ENCODE assay signal across 8 mouse cellular contexts in the genomic region with DNA sequence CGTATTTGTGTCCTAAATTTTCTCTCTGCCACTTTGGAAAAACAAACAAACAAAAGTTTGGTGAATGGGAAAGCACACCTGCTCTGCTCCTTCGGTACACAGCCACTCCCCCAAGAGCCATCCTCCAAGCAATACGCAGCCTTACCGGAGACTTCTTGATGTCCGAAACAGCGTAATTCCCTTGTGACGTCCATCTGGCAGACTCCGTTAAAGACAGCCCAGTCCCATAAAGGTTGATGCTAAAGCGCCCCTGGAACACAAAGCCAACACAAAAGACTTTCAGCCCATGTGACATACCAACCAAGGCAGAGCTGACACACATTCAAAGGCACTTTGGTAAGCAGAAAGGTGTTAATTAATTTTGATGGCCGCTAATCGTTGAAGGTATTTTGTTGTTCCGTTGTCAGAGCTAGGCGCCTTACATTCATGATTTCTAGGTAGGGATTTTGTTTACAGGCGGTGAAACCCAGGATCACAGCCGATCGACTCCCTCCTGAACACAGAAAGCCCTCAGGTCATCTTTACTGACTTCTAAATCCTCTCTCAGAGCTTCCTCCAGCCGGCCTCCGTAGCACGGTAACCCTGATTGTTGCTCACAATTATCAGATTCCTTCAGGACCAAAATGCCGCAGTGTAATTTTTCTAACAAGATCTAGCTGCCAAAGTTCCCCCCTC. TPM values are rescaled to one million over a fixed set of nuclear protein-coding genes. Genes with fewer than 3 reads are reported as not detected.
DNase-seq lines count a peak whose midpoint lies in the region; ATAC-seq and TF ChIP-seq lines count a peak whose summit lies in the region.

No protein-coding gene starts in this region.

- ATAC-seq in heart, embryonic 11.5 days (replicated peaks; ENCODE audit: insufficient number of reproducible peaks, low FRiP score, low TSS enrichment) = no peak
- peak; percentile 42 for ATAC-seq in forebrain, postnatal 0 days
- ATAC-seq in midbrain, embryonic 11.5 days (ENCODE audit: low FRiP score) = peak; percentile 56; the same call in 1 of the 2 replicates
- no peak for ATAC-seq in monocyte, adult 5-6 weeks (replicated peaks; ENCODE audit: insufficient number of reproducible peaks, low FRiP score, low TSS enrichment, poor library complexity, severe bottlenecking)

- no peak for TF ChIP-seq EP300 in heart, adult 2 months (IDR thresholded peaks at IDR 0.05; ENCODE audit: insufficient read depth, low read depth, low read length)

- peak overlapping the region; percentile 30 for H3K4me3 ChIP-seq in heart, embryonic 11.5 days (ENCODE audit: low read depth, low read length)
- no peak overlapping the region for H3K4me3 ChIP-seq in heart, adult 2 months
- H3K4me3 ChIP-seq in ES-E14 (ENCODE audit: insufficient read depth in 1 of 2, low read depth in 1 of 2, low read length in 2 of 2, poor library complexity in 1 of 2, severe bottlenecking in 1 of 2) = no peak overlapping the region
- peak overlapping the region; percentile 36 for H3K4me3 ChIP-seq in forebrain, postnatal 0 days (ENCODE audit: low read depth, low read length)
- peak overlapping the region; percentile 13 for H3K4me3 ChIP-seq in midbrain, embryonic 11.5 days (ENCODE audit: low read depth, low read length)
- H3K4me3 ChIP-seq in thymus, adult 2 months (ENCODE audit: control insufficient read depth, insufficient read depth, low read length) = no peak overlapping the region

- H3K9ac ChIP-seq in heart, embryonic 11.5 days (ENCODE audit: low read depth, low read length) = peak overlapping the region; percentile 56; the same call in 1 of the 2 replicates
- no peak overlapping the region for H3K9ac ChIP-seq in heart, adult 2 months (ENCODE audit: low read depth, low read length)
- 0 out of 2 replicates have a peak overlapping the region, but pooled peaks have one; percentile 42 for H3K9ac ChIP-seq in ES-E14 (ENCODE audit: insufficient read depth, low read depth, low read length, poor library complexity, severe bottlenecking)
- H3K9ac ChIP-seq in forebrain, postnatal 0 days = peak overlapping the region; percentile 31; the same call in 1 of the 2 replicates
- H3K9ac ChIP-seq in midbrain, embryonic 11.5 days (ENCODE audit: low read length) = peak overlapping the region; percentile 26; the same call in 1 of the 2 replicates

- TF ChIP-seq POLR2A in heart, adult 2 months (IDR thresholded peaks at IDR 0.05; ENCODE audit: insufficient read depth, low read depth, low read length) = no peak
- no peak for TF ChIP-seq POLR2A in thymus, adult 2 months (IDR thresholded peaks at IDR 0.05; ENCODE audit: control insufficient read depth, extremely low read depth, insufficient read depth, low read length, poor library complexity)

- H3K36me3 ChIP-seq in heart, embryonic 11.5 days (ENCODE audit: control insufficient read depth, insufficient read depth, low read length) = no peaks in the 10 kb centered on the region; the same call in 1 of the 2 replicates
- no peaks in the 10 kb centered on the region; the same call in 1 of the 2 replicates for H3K36me3 ChIP-seq in heart, adult 2 months (ENCODE audit: control insufficient read depth, insufficient read depth, low read length)
- H3K36me3 ChIP-seq in ES-E14 (ENCODE audit: control insufficient read depth, insufficient read depth, low read length, poor library complexity, severe bottlenecking) = no peaks in the 10 kb centered on the region
- no peaks in the 10 kb centered on the region for H3K36me3 ChIP-seq in forebrain, postnatal 0 days (ENCODE audit: insufficient read depth)
- no peaks in the 10 kb centered on the region for H3K36me3 ChIP-seq in midbrain, embryonic 11.5 days (ENCODE audit: control insufficient read depth, insufficient read depth, low read length)
- H3K36me3 ChIP-seq in thymus, adult 2 months (ENCODE audit: control insufficient read depth, insufficient read depth, low read length) = no peaks in the 10 kb centered on the region

- TF ChIP-seq CTCF in heart, adult 2 months (IDR thresholded peaks at IDR 0.05) = no peak
- no peak for TF ChIP-seq CTCF in forebrain, postnatal 0 days (IDR thresholded peaks at IDR 0.05; ENCODE audit: low read depth)
- no peak for TF ChIP-seq CTCF in thymus, adult 2 months (IDR thresholded peaks at IDR 0.05; ENCODE audit: borderline replicate concordance, control insufficient read depth, extremely low read depth, insufficient read depth, low read length, poor library complexity)

- in situ Hi-C loops in ES-E14 (cut with MboI; ENCODE audit: low sequenced_read_pairs in 2 of 2, unreplicated experiment in 2 of 2) = loop anchor here in 1 of 2 experiments (25.0 kb wide), 2 partner anchors 350 to 725 kb away; no protein-coding TSS in a partner anchor

- intact Hi-C loops in heart, adult 2 months (cut with DNase I) = loop anchor here (1.0 to 10.0 kb wide), 9 partner anchors 60 to 1198 kb away; partner anchors contain the start of gene Gm15737

- 12% methylated on average over 20 of the region's 20 CpGs for WGBS in heart, embryonic 11.5 days (ENCODE audit: insufficient replicate concordance)
- 45% methylated on average over 20 of the region's 20 CpGs for WGBS in heart, adult 2 months
- WGBS in forebrain, postnatal 0 days = 3% methylated on average over 20 of the region's 20 CpGs
- 3% methylated on average over 20 of the region's 20 CpGs for WGBS in midbrain, embryonic 11.5 days
- WGBS in thymus, adult 2 months = 14% methylated on average over 20 of the region's 20 CpGs

- H3K4me2 ChIP-seq in heart, embryonic 11.5 days = peak overlapping the region; percentile 62
- H3K4me2 ChIP-seq in forebrain, postnatal 0 days (ENCODE audit: low read depth) = peak overlapping the region; percentile 57
- H3K4me2 ChIP-seq in midbrain, embryonic 11.5 days = peak overlapping the region; percentile 57

- no peaks in the 10 kb centered on the region for H3K9me3 ChIP-seq in heart, embryonic 11.5 days (replicated peaks; ENCODE audit: control insufficient read depth, low read length)
- no peaks in the 10 kb centered on the region for H3K9me3 ChIP-seq in ES-E14 (ENCODE audit: control insufficient read depth, insufficient read depth, low read depth, low read length)
- H3K9me3 ChIP-seq in forebrain, postnatal 0 days (ENCODE audit: low read length) = no peaks in the 10 kb centered on the region
- no peaks in the 10 kb centered on the region for H3K9me3 ChIP-seq in midbrain, embryonic 11.5 days (ENCODE audit: control insufficient read depth, low read length)

- no peak overlapping the region for H3K27ac ChIP-seq in heart, embryonic 11.5 days (ENCODE audit: low read depth, low read length)
- no peak overlapping the region for H3K27ac ChIP-seq in heart, adult 2 months
- no peak overlapping the region for H3K27ac ChIP-seq in ES-E14 (ENCODE audit: insufficient read depth, low read depth, low read length, poor library complexity, severe bottlenecking)
- no peak overlapping the region for H3K27ac ChIP-seq in forebrain, postnatal 0 days (ENCODE audit: low read depth, low read length)
- H3K27ac ChIP-seq in midbrain, embryonic 11.5 days (ENCODE audit: low read depth, low read length) = no peak overlapping the region
- no peak overlapping the region for H3K27ac ChIP-seq in thymus, adult 2 months (ENCODE audit: control insufficient read depth, insufficient read depth, low read length)

- no peaks in the 10 kb centered on the region for H3K79me2 ChIP-seq in heart, adult 2 months (replicated peaks; ENCODE audit: control insufficient read depth, insufficient read depth, low read length)

- H3K4me1 ChIP-seq in heart, embryonic 11.5 days (ENCODE audit: control insufficient read depth, insufficient read depth, low read length) = no peaks in the 10 kb centered on the region
- no peaks in the 10 kb centered on the region; the same call in 1 of the 2 replicates for H3K4me1 ChIP-seq in heart, adult 2 months (ENCODE audit: control insufficient read depth, insufficient read depth, low read length)
- H3K4me1 ChIP-seq in ES-E14 (ENCODE audit: control insufficient read depth in 2 of 2, insufficient read depth in 2 of 2, low read length in 2 of 2, poor library complexity in 1 of 2) = peaks cover 0 to 3% of the 10 kb centered on the region in 2 experiments; a peak in 1 of 4 replicates
- H3K4me1 ChIP-seq in forebrain, postnatal 0 days (ENCODE audit: insufficient read depth) = no peaks in the 10 kb centered on the region
- H3K4me1 ChIP-seq in midbrain, embryonic 11.5 days (ENCODE audit: control insufficient read depth, insufficient read depth, low read length) = 0 out of 2 replicates have a peak, but pooled peaks cover 3% of the 10 kb centered on the region
- H3K4me1 ChIP-seq in thymus, adult 2 months (replicated peaks; ENCODE audit: control insufficient read depth, insufficient read depth, low read length) = no peaks in the 10 kb centered on the region

- DNase-seq in heart, adult 2 months = no peak
- DNase-seq in ES-E14 (ENCODE audit: low read depth, low spot score) = no peak
- peak; percentile 35 for DNase-seq in forebrain, postnatal 0 days
- peak; percentile 92 for DNase-seq in midbrain, embryonic 11.5 days (ENCODE audit: low spot score, missing footprints)
- no peak for DNase-seq in thymus, postnatal 4 days
- no peak for DNase-seq in thymus, adult 2 months

- H3K27me3 ChIP-seq in heart, embryonic 11.5 days (ENCODE audit: control insufficient read depth, insufficient read depth, low read length) = no peaks in the 10 kb centered on the region
- no peaks in the 10 kb centered on the region for H3K27me3 ChIP-seq in heart, adult 2 months (ENCODE audit: control insufficient read depth, insufficient read depth, low read length)
- peaks cover 5% of the 10 kb centered on the region; the same call in 1 of the 2 replicates for H3K27me3 ChIP-seq in forebrain, postnatal 0 days (ENCODE audit: insufficient read depth, low read length)
- H3K27me3 ChIP-seq in midbrain, embryonic 11.5 days (ENCODE audit: control insufficient read depth, insufficient read depth, low read length) = peaks cover 15% of the 10 kb centered on the region
- H3K27me3 ChIP-seq in thymus, adult 2 months (ENCODE audit: control insufficient read depth, insufficient read depth, low read length) = no peaks in the 10 kb centered on the region

TF ChIP-seq in ES-E14, 5 proteins besides CTCF, POLR2A, EP300 and RAD21 (continues in another document):
- TF ChIP-seq HCFC1 (IDR thresholded peaks at IDR 0.05; ENCODE audit: borderline replicate concordance, insufficient read depth, low read length) (no peak), CHD2 (IDR thresholded peaks at IDR 0.05; ENCODE audit: low read depth, low read length) (no peak), MAFK (IDR thresholded peaks at IDR 0.05; ENCODE audit: insufficient read depth, low read depth, low read length) (no peak)

RNA-seq across cellular contexts. Expression of gene A730049H05Rik, which starts 29.4 kb away (rescaled TPM):
- 2.5 and 3.1 TPM in 2 replicates for polyA plus RNA-seq in heart, embryonic 11.5 days (2014; fragmentation: Nextera tagmentation; extraction: Ambion mirVana)
- under 1 TPM in 1 of 2 experiments, not detected in 1; 0.30 TPM for total RNA-seq in heart, adult 2 months (2021)
- polyA plus RNA-seq in heart, adult 2 months (2012; rRNA removed) = 0.06 TPM in 1 of 2 replicates, not detected in the other
- 1.6 and 2.5 TPM in 2 replicates for total RNA-seq in ES-E14 (2012; rRNA removed)
- 0.08 and 0.57 TPM in 2 replicates for total RNA-seq in forebrain, postnatal 0 days (2014; rRNA removed)
- polyA plus RNA-seq in forebrain, postnatal 0 days (2015; fragmentation: Nextera tagmentation; extraction: Ambion mirVana) = 0.35 and 0.38 TPM in 2 replicates
- polyA plus RNA-seq in midbrain, embryonic 11.5 days (2014; fragmentation: Nextera tagmentation; extraction: Ambion mirVana) = 0.12 and 0.43 TPM in 2 replicates
- not detected in 3 replicates for total RNA-seq in monocyte, adult 5-6 weeks (2017)
- polyA plus RNA-seq in thymus, adult 2 months (2012; rRNA removed) = 0.07 TPM in 1 of 2 replicates, not detected in the other

Comparison
In these comparisons a context has a peak if more than half of its experiments do, and no peak if none do; other contexts are left out.
1. H3K4me3 ChIP-seq: peak in heart, embryonic 11.5 days (single experiment), forebrain, postnatal 0 days (single experiment) and midbrain, embryonic 11.5 days (single experiment); none in heart, adult 2 months (single experiment), ES-E14 (0 of 2) and thymus, adult 2 months (single experiment).
2. ATAC-seq: peak in forebrain, postnatal 0 days (single experiment) and midbrain, embryonic 11.5 days (single experiment); none in heart, embryonic 11.5 days (single experiment) and monocyte, adult 5-6 weeks (single experiment).
3. DNase-seq: peak in forebrain, postnatal 0 days (single experiment) and midbrain, embryonic 11.5 days (single experiment); none in heart, adult 2 months (0 of 2), ES-E14 (single experiment), thymus, postnatal 4 days (single experiment) and thymus, adult 2 months (single experiment).
4. Peak in every context shown above with its lines, with median percentiles within 50 percentile points of each other: H3K4me2 ChIP-seq.